Mouse (Mus musculus): ENCODE measurements around the gene 1700034I23Rik. TPM values are rescaled to one million over a fixed set of nuclear protein-coding genes. Genes with fewer than 3 reads are reported as not detected.

The 1700034I23Rik gene
- total and polyA plus RNA-seq, 3 experiments = 0.04 TPM; not detected in 2

- TF ChIP-seq MAZ (IDR thresholded peaks at IDR 0.05; ENCODE audit: low read depth, low read length) (no peak), USF1 (IDR thresholded peaks at IDR 0.05; ENCODE audit: low read depth, low read length) (no peak), USF2 (conservative IDR thresholded peaks at IDR 0.05; ENCODE audit: low read depth, low read length) (no peak), ZC3H11A (IDR thresholded peaks at IDR 0.05; ENCODE audit: low read depth, low read length) (no peak), MXI1 (IDR thresholded peaks at IDR 0.05; ENCODE audit: low read depth, low read length) (peak; percentile 71), MAX (IDR thresholded peaks at IDR 0.05; ENCODE audit: low read length) (peak; percentile 70; the same call in 1 of the 2 replicates)
Observed at GRCm38 (mm10) chr3:40950601-40951201, 48.4 kb upstream of the 1700034I23Rik start (continued).

GRCm38 (mm10) chr3:40949903-40950600, 47.7 kb upstream of the 1700034I23Rik start:
- Histone ChIP-seq H3K4me1 (ENCODE audit: control insufficient read depth in 1 of 2, insufficient read depth in 2 of 2) (peaks cover 0 to 5% of the 10 kb centered on the region in 2 experiments; a peak in 2 of 4 replicates), H3K9me3 (replicated peaks; ENCODE audit: low read length) (no peaks in the 10 kb centered on the region), H3K27me3 (replicated peaks) (peaks cover 7% of the 10 kb centered on the region), H3K4me2 (ENCODE audit: insufficient read depth, low read depth, poor library complexity, severe bottlenecking) (peak overlapping the region; percentile 76), H3K79me2 (replicated peaks; ENCODE audit: control insufficient read depth, extremely low read depth, insufficient read depth, poor library complexity, severe bottlenecking) (peaks cover 2% of the 10 kb centered on the region; the same call in 1 of the 2 replicates), H3K9ac (ENCODE audit: insufficient read depth, low read depth) (peak overlapping the region; percentile 47; the same call in 1 of the 2 replicates), H3K4me3 (replicated peaks in 1 of 3; ENCODE audit: low read depth in 2 of 3, low read length in 2 of 3, poor library complexity in 1 of 3) (peak overlapping the region; percentile 78 to 88 (median 82)), H3K36me3 (replicated peaks in 1 of 2; ENCODE audit: control insufficient read depth in 1 of 2, insufficient read depth in 1 of 2, low read length in 1 of 2) (no peaks in the 10 kb centered on the region), H3K27ac (ENCODE audit: insufficient read depth, low read depth) (peak overlapping the region; percentile 42; the same call in 1 of the 2 replicates)
- TF ChIP-seq GABPA (IDR thresholded peaks at IDR 0.05; ENCODE audit: insufficient replicate concordance, low read depth, low read length) (no peak), MEF2A (IDR thresholded peaks at IDR 0.05; ENCODE audit: borderline replicate concordance, low read depth, low read length) (no peak), UBTF (IDR thresholded peaks at IDR 0.05; ENCODE audit: low read depth, low read length) (peak; percentile 73; the same call in 1 of the 2 replicates), NRF1 (IDR thresholded peaks at IDR 0.05; ENCODE audit: low read depth, low read length) (peak; percentile 67), CTCF (conservative IDR thresholded peaks at IDR 0.05 in 1 of 2, IDR thresholded peaks at IDR 0.05 in 1 of 2; ENCODE audit: low read depth in 2 of 2, low read length in 2 of 2) (no peak), ZKSCAN1 (IDR thresholded peaks at IDR 0.05; ENCODE audit: borderline replicate concordance, low read depth, low read length) (no peak), RAD21 (IDR thresholded peaks at IDR 0.05; ENCODE audit: low read depth, low read length) (no peak)
- in situ Hi-C loops (cut with MboI; ENCODE audit: low pct_ligation_motif_present, low pct_unique_long_range_greater_than_20kb, low sequenced_read_pairs) = no loop called here
- dilution Hi-C loops (cut with MboI; ENCODE audit: extremely low pct_ligation_motif_present, extremely low pct_unique_long_range_greater_than_20kb, low sequenced_read_pairs) = no loop called here
- peak; percentile 15 for DNase-seq (ENCODE audit: extremely low read depth)

GRCm38 (mm10) chr3:40949170-40949902, 47.0 kb upstream of the 1700034I23Rik start, which contains the start of gene Larp1b:
Larp1b (plus strand) TSS chr3:40949828.
- H3K4me1 ChIP-seq (ENCODE audit: control insufficient read depth in 1 of 2, insufficient read depth in 2 of 2) = peaks cover 0 to 5% of the 10 kb centered on the region in 2 experiments; a peak in 2 of 4 replicates
- H3K4me2 ChIP-seq (ENCODE audit: insufficient read depth, low read depth, poor library complexity, severe bottlenecking) = peak within 1 kb of the TSS; percentile 76
- H3K27ac ChIP-seq (ENCODE audit: insufficient read depth, low read depth) = peak within 1 kb of the TSS; percentile 42; the same call in 1 of the 2 replicates
- in situ Hi-C loops (cut with MboI; ENCODE audit: low pct_ligation_motif_present, low pct_unique_long_range_greater_than_20kb, low sequenced_read_pairs) = no loop called here
- peak; percentile 94 for DNase-seq (ENCODE audit: extremely low read depth)
- peak within 1 kb of the TSS; percentile 78 to 88 (median 82) for H3K4me3 ChIP-seq (replicated peaks in 1 of 3; ENCODE audit: low read depth in 2 of 3, low read length in 2 of 3, poor library complexity in 1 of 3)
- peaks cover 7% of the 10 kb centered on the region for H3K27me3 ChIP-seq (replicated peaks)
- peaks cover 1% of the 10 kb centered on the region; the same call in 1 of the 2 replicates for H3K79me2 ChIP-seq (replicated peaks; ENCODE audit: control insufficient read depth, extremely low read depth, insufficient read depth, poor library complexity, severe bottlenecking)
- dilution Hi-C loops (cut with MboI; ENCODE audit: extremely low pct_ligation_motif_present, extremely low pct_unique_long_range_greater_than_20kb, low sequenced_read_pairs) = no loop called here
- H3K36me3 ChIP-seq (replicated peaks in 1 of 2; ENCODE audit: control insufficient read depth in 1 of 2, insufficient read depth in 1 of 2, low read length in 1 of 2) = no peaks in the 10 kb centered on the region
- no peaks in the 10 kb centered on the region for H3K9me3 ChIP-seq (replicated peaks; ENCODE audit: low read length)
- peak within 1 kb of the TSS; percentile 47; the same call in 1 of the 2 replicates for H3K9ac ChIP-seq (ENCODE audit: insufficient read depth, low read depth)
- no peak; the same call in 1 of the 2 replicates for TF ChIP-seq MAX (IDR thresholded peaks at IDR 0.05; ENCODE audit: low read length)
- TF ChIP-seq GABPA (IDR thresholded peaks at IDR 0.05; ENCODE audit: insufficient replicate concordance, low read depth, low read length) = no peak
- TF ChIP-seq ETS1 (conservative IDR thresholded peaks at IDR 0.05; ENCODE audit: low read depth, low read length) = no peak
- no peak for TF ChIP-seq SMC3 (IDR thresholded peaks at IDR 0.05; ENCODE audit: low read depth, low read length)
- TF ChIP-seq USF1 (IDR thresholded peaks at IDR 0.05; ENCODE audit: low read depth, low read length) = no peak
- no peak for TF ChIP-seq POLR2AphosphoS2 (IDR thresholded peaks at IDR 0.05; ENCODE audit: low read depth, low read length)
- no peak for TF ChIP-seq JUN (IDR thresholded peaks at IDR 0.05; ENCODE audit: insufficient read depth, low read depth, low read length)
- TF ChIP-seq ELF1 (IDR thresholded peaks at IDR 0.05; ENCODE audit: low read depth, low read length) = no peak
- TF ChIP-seq HCFC1 (IDR thresholded peaks at IDR 0.05; ENCODE audit: low read depth, low read length) = no peak
- TF ChIP-seq CTCF (conservative IDR thresholded peaks at IDR 0.05 in 1 of 2, IDR thresholded peaks at IDR 0.05 in 1 of 2; ENCODE audit: low read depth in 2 of 2, low read length in 2 of 2) = no peak
- no peak for TF ChIP-seq RCOR1 (conservative IDR thresholded peaks at IDR 0.05; ENCODE audit: low read depth, low read length)
- no peak for TF ChIP-seq MEF2A (IDR thresholded peaks at IDR 0.05; ENCODE audit: borderline replicate concordance, low read depth, low read length)
- TF ChIP-seq JUND (conservative IDR thresholded peaks at IDR 0.05; ENCODE audit: low read depth, low read length) = no peak
- TF ChIP-seq SIN3A (IDR thresholded peaks at IDR 0.05; ENCODE audit: low read length) = peak; percentile 47
- TF ChIP-seq MAFK (IDR thresholded peaks at IDR 0.05; ENCODE audit: insufficient replicate concordance, low read length) = no peak
- TF ChIP-seq NRF1 (IDR thresholded peaks at IDR 0.05; ENCODE audit: low read depth, low read length) = peak; percentile 47; the same call in 1 of the 2 replicates
- TF ChIP-seq CHD1 (IDR thresholded peaks at IDR 0.05; ENCODE audit: low read depth, low read length) = no peak

Measured in CH12.LX (cell line).